Mouse (Mus musculus) cortical plate, adult 2 months (tissue): ENCODE measurements around the gene Guca1a.

Source experiments
- CTCF ChIP-seq: fragments of 200-500 bp; IDR thresholded peaks from 2 replicates; pipeline ENCODE4 v1.5.1; 2011; ENCODE audit warnings: mild to moderate bottlenecking, control low read depth, low read length; ENCODE audit not compliant: insufficient read depth; ENCODE audit errors: extremely low read depth
- POLR2A ChIP-seq: fragments of 200-500 bp; IDR thresholded peaks from 2 replicates; pipeline ENCODE4 v1.6.1; 2011; ENCODE audit warnings: mild to moderate bottlenecking, low read length, control low read depth; ENCODE audit not compliant: insufficient read depth; ENCODE audit errors: extremely low read depth

- no peak for TF ChIP-seq POLR2A
- no peak for TF ChIP-seq CTCF
These were observed 16.3 kb downstream of the Guca1a start for GRCm38 (mm10) chr17:47384064-47384463.
